Mouse (Mus musculus) mature B cell (primary cell): ENCODE results near the gene Iqcd.

Source experiments
- in situ Hi-C: fragments of 300-500 bp; cut with MboI; formaldehyde crosslinking; loops from 2 replicates; pipeline ENCODE4 v1.14.3; 2019

Gene Iqcd

DNA sequence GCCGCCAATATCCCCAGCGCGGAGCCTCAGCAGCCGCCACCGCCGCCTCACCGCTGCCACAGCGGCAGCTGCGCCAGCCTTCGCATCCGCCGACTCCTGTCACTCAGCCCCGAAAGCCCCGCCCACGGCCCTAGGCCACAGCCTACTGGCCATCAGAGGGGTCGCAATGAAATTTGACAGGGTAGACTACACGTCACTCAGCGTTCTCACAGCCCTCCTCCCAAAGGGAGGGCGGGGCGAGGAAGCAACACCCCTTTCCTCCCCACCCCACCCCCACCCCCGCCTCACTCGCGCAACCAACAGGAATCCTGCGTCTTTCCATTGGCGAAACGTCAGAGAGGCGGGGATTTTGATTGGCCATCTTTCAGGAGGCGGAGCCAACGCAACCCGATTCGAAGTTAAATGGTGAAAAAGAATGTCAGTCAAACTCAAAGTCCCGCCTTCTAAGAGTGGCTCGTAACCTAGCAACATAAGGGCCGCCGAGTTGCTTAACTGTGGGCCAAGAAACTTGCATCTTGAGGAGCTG, at the start of gene Iqcd, which contains the start of gene Tpcn1:
Gene Iqcd, plus strand, starts transcription at position 448 of the 526 bp plus-strand sequence.
Gene Tpcn1, minus strand, starts transcription at position 105 of the 526 bp plus-strand sequence.
- in situ Hi-C loops, result no loop called here

DNA sequence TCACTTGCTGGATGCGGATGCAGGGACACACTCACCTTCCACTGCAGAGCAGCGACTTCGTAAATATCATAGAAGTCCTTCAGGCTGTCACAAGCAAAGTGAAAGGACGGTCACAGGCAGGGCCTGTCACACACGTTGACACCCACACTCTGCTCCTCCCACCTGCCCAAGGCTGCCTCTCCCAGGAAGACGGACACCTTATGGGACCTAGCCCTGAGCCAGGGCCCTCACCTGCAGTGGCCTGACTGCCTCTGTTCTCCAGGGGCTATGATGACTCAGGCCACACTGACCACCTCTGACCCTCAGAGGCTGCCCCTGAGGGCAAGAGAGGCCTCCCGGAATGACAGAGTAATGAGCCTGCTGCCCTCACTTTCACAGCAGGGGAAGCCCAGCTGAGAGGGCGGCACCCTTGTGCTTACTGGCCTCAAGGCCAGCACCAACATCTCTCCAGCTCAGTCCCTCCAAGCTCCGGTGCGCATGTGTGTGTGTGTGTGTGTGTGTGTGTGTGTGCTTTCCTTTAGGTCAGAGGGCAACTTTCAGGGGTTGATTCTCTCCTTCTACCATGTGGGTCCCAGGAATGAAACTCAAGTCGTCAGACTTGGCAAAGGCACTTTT, 40.5 kb upstream of the Iqcd start:
- in situ Hi-C loops, result no loop called here

DNA sequence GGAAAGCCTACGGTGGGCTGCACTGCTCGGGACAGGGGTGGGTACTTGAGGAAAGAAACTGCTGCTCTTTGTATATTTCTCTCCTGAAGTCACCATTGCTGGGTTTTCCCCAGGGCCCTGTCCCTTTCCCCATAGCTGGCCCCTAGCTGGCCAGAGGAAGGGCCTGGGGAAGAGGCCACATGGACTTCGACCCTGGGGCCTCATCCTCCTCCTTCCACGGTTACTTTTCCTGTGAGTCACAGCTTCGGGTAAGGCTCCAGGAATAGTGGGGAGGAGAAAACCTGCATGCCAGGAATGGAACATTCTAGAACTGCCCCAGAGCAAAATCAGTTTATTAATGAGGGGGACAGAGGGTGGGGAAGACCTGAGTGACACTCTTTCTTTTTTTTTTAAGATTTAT, 38.7 kb upstream of the Iqcd start:
- in situ Hi-C loops, result no loop called here

DNA sequence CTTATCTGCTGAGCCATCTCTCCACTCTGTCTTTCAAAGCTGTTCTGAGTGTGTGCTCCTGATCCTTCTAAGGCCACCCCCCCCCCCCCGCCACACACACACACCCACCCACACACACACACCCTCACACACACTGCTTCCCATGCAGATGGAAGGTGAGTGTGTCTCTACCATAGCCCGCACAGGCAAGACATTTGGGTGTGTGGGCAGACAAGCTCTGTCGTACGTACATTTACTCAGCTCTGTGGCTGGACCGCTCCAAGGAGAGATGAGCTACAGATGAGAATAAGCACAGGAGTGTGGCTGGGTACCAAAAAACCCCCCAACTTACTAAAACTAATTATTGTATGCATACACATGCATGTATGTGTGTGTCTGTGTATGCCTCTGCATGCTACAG, 38.1 kb upstream of the Iqcd start:
- in situ Hi-C loops, result no loop called here

DNA sequence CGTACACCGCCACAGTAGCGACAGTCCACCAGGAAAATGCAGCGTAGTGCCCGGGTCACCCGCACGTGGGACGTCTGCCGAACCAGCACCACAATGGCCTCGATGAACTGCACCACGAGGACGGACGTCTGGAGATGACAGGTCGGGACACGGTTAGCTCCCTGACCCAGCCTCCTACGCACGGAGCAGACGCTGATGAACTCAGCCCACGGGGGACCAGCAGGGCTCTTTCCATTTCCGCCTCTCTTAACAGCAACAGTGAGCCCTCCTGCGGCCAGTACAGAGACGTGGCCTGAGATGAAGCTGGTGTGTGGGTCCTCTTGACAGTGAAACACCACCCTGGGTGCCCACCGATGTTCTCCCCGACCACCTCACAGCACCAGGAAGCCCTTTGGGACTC, 32.9 kb upstream of the Iqcd start:
- in situ Hi-C loops, result no loop called here

DNA sequence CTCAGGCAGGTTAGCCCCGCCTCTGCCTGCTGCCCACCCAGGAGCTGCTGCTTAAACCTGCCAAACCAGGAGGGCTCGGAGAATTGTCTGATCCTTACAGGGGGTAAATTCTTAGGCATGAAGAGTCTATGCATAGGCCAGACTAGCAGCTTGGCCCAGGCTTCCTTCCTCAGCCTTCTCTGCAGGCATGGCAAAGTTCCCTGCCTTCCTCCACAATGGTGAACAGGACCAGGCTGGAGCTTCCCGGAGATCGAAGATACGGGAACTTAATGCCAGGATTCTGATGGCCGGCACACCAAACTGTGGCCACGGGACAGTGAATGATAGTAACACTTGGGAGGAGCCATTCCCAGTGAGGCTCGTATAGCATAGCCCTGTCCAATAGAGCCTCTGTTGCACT, 30.8 kb upstream of the Iqcd start:
- in situ Hi-C loops, result no loop called here

DNA sequence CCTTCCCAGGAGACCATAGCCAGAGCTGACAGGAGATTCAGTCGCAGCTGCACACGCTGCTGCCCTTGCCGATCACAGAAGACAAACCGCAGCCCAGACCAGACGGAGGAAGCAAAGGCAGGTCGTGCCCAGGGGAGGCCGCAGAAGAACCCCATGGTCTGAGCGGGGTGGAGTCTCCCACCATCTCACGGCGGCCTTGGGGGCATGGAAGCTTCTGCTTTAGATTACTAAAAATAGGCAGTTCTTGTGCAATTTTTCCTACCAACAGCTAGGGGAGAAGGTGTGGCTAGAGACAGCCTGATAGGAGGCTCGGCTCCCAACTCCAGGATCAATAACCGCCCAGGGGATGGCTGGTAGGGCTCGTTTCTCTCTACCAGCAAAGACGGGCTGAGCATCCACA, 30.1 kb upstream of the Iqcd start:
- in situ Hi-C loops, result no loop called here

DNA sequence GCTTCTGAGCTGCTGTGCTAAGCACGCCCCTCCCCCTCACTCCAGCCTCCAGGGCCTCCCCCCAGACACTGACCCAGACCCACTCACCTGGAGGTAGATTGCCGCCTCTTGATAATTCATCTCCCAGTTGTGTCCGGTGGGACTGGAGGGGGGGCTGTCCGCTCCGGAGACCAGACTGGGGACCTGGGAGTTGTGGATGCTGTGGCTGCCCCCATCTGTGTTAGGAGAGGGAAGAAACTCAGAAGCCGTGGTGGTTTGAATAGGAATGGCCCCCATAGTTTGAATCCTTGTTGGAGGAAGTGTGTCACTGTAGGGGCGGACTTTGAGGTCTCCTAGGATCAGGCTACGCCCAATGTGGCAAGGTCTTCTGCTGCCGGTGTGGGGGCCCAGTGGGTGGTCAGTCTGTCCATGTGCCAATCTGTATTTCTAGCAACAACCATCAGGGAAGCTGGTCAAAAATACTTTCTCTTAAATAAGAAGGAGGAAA, 28.6 kb upstream of the Iqcd start:
- in situ Hi-C loops, result no loop called here

DNA sequence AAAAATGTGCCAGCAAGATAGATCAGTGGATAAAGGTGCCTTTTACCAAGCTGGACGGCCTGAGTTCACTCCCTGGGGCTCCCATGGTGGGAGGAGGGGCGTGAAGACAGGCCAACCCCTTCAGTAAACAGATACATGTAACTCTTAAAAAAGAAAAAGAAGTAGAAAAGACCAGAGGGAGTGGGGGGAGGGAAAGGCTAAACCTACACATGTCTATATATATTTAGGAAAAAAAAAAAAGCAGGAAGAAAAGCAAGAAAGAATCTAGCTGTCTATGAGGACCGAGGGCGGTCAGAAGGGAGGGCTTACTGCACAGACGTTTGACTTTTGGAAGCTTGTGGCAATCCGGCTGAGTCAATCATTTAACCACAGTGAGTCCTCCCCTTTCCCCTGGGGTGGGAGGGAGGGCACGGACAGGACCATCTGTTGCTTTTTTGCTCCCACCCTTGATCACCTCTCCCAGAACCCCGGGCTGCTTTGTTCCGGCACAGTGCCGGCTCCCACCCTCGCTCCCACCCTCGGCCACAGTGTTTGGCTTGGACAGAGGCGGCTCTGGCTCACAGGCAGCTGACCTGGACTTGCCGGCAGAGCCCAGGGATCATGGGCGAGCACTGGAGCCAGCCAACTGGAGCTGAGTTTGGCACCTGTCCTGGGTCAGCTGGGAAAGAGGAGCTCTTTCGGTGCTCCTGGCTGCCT, 28.1 kb upstream of the Iqcd start:
- in situ Hi-C loops, result no loop called here

DNA sequence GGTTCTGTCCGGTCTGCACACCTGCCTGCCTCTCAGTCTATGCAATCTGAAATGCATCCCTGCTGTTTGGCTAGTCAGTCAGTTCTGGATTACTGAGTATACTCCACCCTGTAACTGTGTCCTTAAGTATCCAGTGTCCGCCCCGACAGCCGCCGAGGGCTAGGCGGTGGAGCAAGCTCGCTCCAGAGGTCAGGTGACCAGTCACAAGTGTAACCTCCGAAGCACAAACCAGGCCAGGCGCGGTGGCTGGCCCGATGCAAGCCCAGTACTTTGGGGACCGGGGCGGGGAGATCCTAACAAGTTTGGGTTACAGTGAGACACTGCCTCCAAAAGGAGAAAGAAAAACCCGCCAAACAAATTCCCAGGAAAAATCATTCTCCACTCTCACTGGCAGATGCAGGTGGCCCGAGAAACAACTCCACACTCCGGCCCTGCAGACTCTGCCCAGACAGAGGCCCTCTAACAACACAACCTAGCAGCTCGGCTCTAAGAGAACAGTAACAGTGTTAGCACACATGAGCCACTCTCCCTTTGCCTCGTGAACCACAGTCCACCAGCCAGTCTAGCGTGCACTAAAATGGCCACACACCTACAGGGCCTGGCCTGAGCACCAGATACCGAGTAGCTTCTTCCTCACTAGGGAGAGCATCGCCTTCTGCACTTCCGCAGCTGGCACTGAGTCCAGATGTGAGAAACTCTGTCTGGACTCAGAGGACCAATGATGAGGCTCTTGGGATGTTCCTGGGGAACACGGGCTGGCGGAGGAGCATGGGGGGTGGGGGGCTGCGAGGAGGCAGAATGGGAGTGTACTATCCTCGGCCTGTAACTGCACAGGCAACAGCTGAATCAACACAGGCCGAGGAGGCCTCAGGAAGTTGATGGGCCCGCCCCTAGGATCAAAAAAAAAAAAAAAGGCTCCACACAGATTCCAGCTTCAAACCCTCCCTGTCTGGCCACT, 25.6 kb upstream of the Iqcd start:
- in situ Hi-C loops, result no loop called here

DNA sequence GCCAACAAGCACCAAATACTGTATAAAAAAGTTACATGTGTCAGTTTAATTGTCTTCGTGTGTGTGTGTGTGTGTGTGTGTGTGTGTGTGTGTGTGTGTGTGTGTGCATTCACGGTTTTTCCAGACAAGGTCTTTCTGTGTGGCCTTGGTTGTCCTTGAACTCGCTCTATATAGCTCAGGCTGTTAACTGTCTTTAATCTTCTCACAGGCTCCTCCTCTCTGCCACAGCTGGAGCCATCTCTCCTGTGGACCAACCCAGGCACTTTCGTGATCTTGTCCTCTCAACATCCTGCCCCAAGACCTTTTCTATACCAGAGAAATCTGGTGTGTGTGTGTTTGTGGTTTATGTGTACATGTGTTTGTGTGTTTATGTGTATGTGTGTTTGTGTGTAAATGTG, 24.9 kb upstream of the Iqcd start:
- in situ Hi-C loops, result no loop called here

DNA sequence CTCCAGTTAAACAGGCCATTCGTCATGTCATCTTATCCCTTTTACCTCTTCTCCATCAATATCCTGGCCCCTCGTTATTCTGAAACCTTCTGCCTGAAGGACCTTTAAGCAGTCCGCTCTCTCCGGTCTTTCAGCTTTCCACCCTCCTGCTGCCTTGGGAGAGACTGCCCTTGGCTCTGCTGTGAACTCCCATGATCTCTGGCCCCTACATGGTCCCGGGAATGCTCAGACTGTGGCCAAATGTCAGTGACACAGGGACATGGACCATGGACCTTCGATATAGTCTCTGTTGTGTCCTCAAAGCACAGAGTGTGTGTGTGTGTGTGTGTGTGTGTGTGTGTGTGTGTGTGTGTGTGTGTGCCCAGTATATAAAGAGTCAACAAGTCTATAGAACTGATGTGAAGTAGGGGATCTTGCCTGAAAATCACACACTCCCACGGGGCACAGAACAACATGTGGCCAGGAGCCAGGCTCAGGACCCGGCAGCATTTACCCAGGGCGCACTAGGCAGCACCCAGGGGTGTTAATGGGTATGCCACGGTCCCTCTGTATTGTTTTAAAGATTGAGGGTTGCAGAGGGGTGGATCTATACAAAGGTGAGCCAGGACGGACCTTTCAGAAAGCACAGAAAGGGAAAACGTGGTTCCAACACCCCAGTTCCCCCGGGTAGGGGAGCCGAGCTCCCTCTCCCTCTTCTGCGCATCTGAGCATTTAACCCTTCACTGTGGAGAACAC, 23.5 kb upstream of the Iqcd start:
- in situ Hi-C loops, result no loop called here

DNA sequence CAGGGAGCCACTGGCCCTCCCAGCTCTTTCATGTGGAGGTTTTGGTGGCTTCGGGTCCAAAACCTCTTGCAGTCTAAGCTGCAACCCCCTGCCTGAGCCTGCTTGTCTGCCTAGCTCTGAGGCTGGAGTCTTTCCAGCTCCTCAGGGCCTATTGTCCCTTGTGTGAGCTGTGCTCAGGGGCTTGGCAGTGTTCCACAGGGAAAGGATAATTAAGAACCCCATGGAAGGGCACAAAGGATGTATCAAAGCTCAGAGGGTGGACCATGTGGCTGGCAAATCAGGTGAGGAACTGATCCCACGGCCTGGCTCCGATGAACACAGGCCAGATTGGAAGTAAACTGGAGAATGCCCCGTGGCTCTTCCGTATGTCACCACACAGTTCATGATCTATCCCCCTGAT, 22.7 kb upstream of the Iqcd start:
- in situ Hi-C loops, result no loop called here

DNA sequence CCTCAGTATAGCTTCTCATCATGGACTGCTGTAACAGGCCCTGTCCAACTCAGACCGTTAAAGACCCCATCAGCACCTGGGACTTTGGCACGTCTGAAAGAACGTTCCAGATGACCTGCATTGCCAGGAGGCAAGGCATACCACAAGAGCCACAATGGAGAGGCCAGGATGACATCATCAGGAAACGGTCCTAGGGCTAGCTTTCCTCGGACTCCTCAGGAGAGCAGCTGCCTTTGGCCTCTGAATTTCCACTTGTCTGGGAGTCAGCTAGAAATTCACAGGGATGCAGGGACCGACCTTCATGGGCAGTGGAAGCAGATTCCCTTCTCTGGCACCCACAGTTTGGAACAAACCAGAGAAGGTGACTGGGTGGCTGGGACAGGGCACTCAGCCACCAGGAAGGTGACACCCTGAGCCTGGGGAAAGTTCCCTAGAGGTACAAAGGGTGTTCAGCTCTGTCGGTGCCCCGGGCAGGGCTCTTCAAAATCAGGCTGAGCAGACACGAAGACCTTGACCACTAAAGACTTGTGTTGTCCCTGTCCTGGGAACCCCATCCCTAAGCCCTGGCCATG, 22.0 kb upstream of the Iqcd start:
- in situ Hi-C loops, result no loop called here

DNA sequence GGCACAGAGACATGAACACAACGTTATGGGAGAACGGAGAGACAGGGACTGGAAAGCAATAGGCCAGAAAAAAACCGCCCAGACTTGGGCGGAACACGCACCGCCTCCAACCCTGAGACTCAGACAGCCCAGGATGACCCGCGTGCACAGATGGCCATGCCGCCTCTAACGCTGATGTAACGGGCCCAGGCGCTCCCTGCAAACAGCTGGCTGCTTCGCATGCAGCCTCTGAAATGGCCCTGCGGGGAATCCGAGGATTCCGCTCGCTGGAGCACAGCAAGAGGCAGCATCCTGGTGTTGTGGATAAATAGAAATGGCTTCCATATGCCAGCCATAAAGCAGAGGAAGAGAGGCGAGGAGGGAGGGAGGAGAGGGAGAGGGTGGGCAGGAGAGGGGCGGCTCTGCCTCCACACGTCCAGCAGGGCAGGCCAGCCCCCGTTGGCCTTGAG, 21.5 kb upstream of the Iqcd start:
- in situ Hi-C loops, result no loop called here

DNA sequence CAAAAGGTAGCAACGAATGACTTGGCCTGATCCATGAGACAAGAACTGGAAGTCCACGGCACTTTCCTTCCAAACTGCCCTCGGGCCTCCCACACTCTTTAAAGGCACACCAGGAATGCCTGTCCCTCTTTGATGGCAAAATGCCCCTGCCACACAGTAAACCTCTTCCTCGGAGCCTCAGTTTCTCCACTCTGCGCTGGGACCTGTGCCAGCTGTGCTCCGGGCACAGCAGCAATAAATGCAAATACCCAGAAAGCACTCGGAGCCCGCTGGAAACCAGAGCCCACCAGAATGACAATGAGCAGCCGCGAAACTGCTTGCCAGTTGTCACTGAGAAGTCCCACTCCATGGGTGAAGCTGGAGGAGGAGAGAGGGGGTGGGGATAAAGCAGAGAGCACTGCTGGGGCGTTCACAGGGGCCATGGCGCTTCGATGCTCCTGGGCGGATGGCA, 21.0 kb upstream of the Iqcd start:
- in situ Hi-C loops, result no loop called here

DNA sequence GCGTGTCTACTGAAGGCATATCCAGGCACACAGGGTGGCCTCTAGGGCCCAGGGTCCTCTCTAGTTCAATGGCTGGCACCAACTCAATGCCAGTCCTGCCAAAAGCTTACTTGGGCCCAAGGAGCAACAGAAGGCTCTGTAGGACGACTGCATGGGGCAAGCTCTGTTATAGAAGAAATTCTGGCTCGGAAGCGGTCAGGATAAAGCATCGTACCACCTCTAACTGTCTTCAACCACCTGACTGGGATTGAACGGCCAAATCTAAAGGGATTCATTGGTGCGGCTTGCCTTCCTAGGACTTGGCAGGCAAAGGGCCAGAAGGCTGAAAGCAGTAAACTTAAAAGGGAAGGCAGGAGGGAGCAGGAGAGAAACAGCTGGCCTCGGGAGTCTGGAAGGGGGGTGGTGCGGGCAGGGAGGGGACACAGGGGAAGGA, 20.5 kb upstream of the Iqcd start:
- in situ Hi-C loops, result no loop called here

DNA sequence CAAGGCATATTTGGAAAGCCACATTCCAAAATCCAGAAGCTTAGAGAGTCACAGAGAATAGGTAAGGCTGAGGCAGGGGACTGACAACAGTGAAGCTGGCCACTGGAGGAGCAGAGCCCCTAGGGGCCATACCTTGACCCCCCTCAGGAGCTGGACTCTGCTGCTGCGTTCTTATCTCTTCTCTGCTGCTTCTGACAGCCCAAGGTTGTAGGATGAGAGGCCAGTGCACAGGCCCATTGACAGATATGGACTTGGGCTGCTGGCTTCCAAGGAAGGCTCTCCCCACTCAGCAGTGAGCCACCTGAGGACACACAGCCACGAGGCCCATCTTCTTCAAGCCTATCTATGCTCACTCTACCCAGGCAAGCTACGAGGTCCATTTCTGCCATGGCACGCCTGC, 19.9 kb upstream of the Iqcd start:
- in situ Hi-C loops, result no loop called here

DNA sequence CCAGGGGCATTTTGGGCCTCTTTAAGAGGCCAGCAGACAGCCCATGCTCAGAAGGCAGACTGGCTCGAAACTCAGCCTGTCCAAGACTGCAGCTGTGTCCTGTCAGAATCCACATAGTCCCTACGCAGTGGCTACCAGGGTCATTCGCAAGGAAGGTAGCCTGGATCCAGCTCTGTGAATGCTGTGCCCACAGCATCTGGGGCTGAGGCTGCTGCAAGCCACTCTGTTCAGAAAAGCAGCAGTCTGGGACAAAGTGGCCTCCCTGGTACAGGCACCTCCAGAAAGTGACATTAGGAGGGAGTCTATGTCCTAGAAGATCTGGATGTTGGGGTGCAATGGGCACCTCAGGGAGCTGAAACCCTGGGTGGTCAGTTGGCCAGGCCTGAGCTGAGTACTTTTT, 19.0 kb upstream of the Iqcd start:
- in situ Hi-C loops, result no loop called here

DNA sequence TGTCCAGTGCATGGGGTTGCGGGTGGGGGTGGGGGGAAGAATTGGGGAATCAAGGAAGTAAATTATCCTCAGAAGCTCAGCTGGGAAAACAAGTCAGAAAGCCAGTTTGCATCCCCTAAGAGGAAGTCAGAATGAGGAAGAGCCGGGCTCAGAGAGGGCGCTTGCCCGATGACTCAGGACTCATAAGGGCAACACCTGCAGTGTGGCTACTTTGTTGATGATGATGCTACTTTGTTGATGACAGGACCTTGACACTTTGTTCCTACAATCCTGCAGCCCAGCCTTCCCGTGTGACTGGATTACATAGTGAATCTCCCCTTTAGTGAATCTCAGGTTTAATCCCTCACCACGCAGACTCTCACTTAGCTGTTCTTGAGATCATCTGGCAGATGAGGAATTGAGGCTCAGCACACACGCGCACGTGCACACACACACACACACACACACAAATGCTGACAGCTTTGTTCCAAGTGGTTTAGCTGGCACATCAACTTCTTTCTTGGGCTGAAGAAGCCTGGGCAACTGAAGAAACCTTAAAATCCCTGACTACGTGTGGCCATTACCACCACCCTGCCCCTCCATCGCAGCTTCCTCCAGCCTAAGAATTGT, 18.4 kb upstream of the Iqcd start:
- in situ Hi-C loops, result no loop called here
